Mouse (Mus musculus) neutrophil, adult 5-6 weeks (primary cell): Measurements from ENCODE around the gene Fmo9. TPM values are rescaled to one million over a fixed set of nuclear protein-coding genes. Genes with fewer than 3 reads are reported as not detected.

Experiments used
- ATAC-seq: fragments of 151-379, 151-347 bp; 2 replicates; pipeline ENCODE4 v1.8.0; 2017; ENCODE audit warnings: mild to moderate bottlenecking, moderate TSS enrichment; ENCODE audit not compliant: insufficient number of reproducible peaks, poor library complexity, low FRiP score, severe bottlenecking; ENCODE audit errors: extremely low read depth
- total RNA-seq: library from RNA; stranded (forward); fragments of 200-1000 nt; gene quantifications from 2 replicates; pipeline ENCODE4 v1.2.3, GENCODE M21; 2017

Fmo9 gene
- not detected in 2 replicates for total RNA-seq

GRCm38 (mm10) chr1:166681745-166682144, at the start of gene Fmo9:
Fmo9 (minus strand) TSS chr1:166681845.
- no peak for ATAC-seq

- ATAC-seq = no peak
Observed at GRCm38 (mm10) chr1:166730886-166731285, 49.2 kb upstream of the Fmo9 start.

GRCm38 (mm10) chr1:166730215-166730614, 48.6 kb upstream of the Fmo9 start:
- ATAC-seq = no peak

- no peak for ATAC-seq
Observed at GRCm38 (mm10) chr1:166710861-166711260, 29.2 kb upstream of the Fmo9 start.

- no peak for ATAC-seq
Observed at GRCm38 (mm10) chr1:166702270-166702912, 20.7 kb upstream of the Fmo9 start.

GRCm38 (mm10) chr1:166669264-166669663, 12.4 kb downstream of the Fmo9 start:
- ATAC-seq = no peak

GRCm38 (mm10) chr1:166660800-166661199, 20.8 kb downstream of the Fmo9 start:
- ATAC-seq = no peak

GRCm38 (mm10) chr1:166647593-166647992, 34.1 kb downstream of the Fmo9 start, which contains the start of gene Gm4847:
Gm4847 (minus strand) TSS chr1:166647693.
- no peak for ATAC-seq

Other genes starting within 250 kb of the Fmo9 start
- not detected in 2 replicates for gene Gm4846, start 184.3 kb downstream of the Fmo9 start, total RNA-seq
- not detected in 2 replicates for gene Gm4847, start 34.2 kb downstream of the Fmo9 start, total RNA-seq